Mouse (Mus musculus) layer of hippocampus, adult 2 months (tissue): ENCODE data around the gene Ky. TPM values are rescaled to one million over a fixed set of nuclear protein-coding genes. Genes with fewer than 3 reads are reported as not detected.
A peak's percentile ranks its signal among the peaks of the same experiment; 100 is the strongest.

Experiments used
- DNase-seq, 2 experiments: peaks; one replicate each; pipeline ENCODE4 v3.0.0; 2022; ENCODE audit warnings: low spot score in 2 of 2
- H3K27ac ChIP-seq: fragments of 200-600 bp; 2 replicates; pipeline ENCODE4 v1.8.1; 2022
- H3K4me3 ChIP-seq: fragments of 200-600 bp; 2 replicates; pipeline ENCODE4 v1.8.1; 2022; ENCODE audit warnings: mild to moderate bottlenecking
- CTCF ChIP-seq: fragments of 200-600 bp; conservative IDR thresholded peaks from 2 replicates; pipeline ENCODE4 v1.8.1; 2022; ENCODE audit warnings: antibody characterized with exemption, mild to moderate bottlenecking, moderate library complexity
- total RNA-seq, 2 experiments: library from RNA; stranded (reverse); gene quantifications; 2 replicates each; pipeline ENCODE4 v1.2.3; 2021

The Ky gene
- total RNA-seq, 2 experiments from 2014 or later = 3.0 to 5.2 TPM

GRCm38 (mm10) chr9:102545406-102546255 lies 40.1 kb downstream of the Ky start:
- peak; percentile 2; the same call in 1 of the 2 replicates for TF ChIP-seq CTCF
- no peak for DNase-seq
- Histone ChIP-seq H3K4me3 (peak overlapping the region; percentile 44; the same call in 1 of the 2 replicates), H3K27ac (no peak overlapping the region; the same call in 1 of the 2 replicates)

- H3K4me3 ChIP-seq = no peak overlapping the region
- no peak for DNase-seq
- no peak overlapping the region for H3K27ac ChIP-seq
- no peak for TF ChIP-seq CTCF
These were observed 40.9 kb downstream of the Ky start for GRCm38 (mm10) chr9:102546256-102547027.

- Histone ChIP-seq H3K4me3 (no peak overlapping the region), H3K27ac (no peak overlapping the region)
These were observed 41.4 kb downstream of the Ky start for GRCm38 (mm10) chr9:102547028-102547354.

GRCm38 (mm10) chr9:102549211-102549610 lies 43.7 kb downstream of the Ky start:
- Histone ChIP-seq H3K4me3 (no peak overlapping the region), H3K27ac (no peak overlapping the region)
- TF ChIP-seq CTCF = no peak
- DNase-seq = no peak

More at GRCm38 (mm10) chr9:102547028-102547354, 41.4 kb downstream of the Ky start:
- TF ChIP-seq CTCF = no peak
- no peak for DNase-seq

GRCm38 (mm10) chr9:102551771-102552170 lies 46.2 kb downstream of the Ky start:
- Histone ChIP-seq H3K4me3 (no peak overlapping the region), H3K27ac (no peak overlapping the region)
- no peak for TF ChIP-seq CTCF
- DNase-seq = no peak

GRCm38 (mm10) chr9:102553781-102554180 lies 48.2 kb downstream of the Ky start:
- H3K27ac ChIP-seq = no peak overlapping the region
- no peak overlapping the region for H3K4me3 ChIP-seq
- TF ChIP-seq CTCF = no peak
- no peak for DNase-seq

- no peak for DNase-seq
- Histone ChIP-seq H3K27ac (no peak overlapping the region), H3K4me3 (no peak overlapping the region)
- TF ChIP-seq CTCF = peak; percentile 37
These were observed 52.9 kb downstream of the Ky start for GRCm38 (mm10) chr9:102558463-102558862.

- no peak for TF ChIP-seq CTCF
- no peak for DNase-seq
These were observed 67.3 kb downstream of the Ky start for GRCm38 (mm10) chr9:102572888-102573287.

GRCm38 (mm10) chr9:102577480-102577879 lies 71.9 kb downstream of the Ky start:
- Histone ChIP-seq H3K27ac (no peak overlapping the region), H3K4me3 (no peak overlapping the region)
- no peak for DNase-seq
- no peak for TF ChIP-seq CTCF

More at GRCm38 (mm10) chr9:102572888-102573287, 67.3 kb downstream of the Ky start:
- Histone ChIP-seq H3K4me3 (no peak overlapping the region), H3K27ac (no peak overlapping the region)

- DNase-seq = no peak
- no peak for TF ChIP-seq CTCF
- no peak overlapping the region for H3K27ac ChIP-seq
- no peak overlapping the region for H3K4me3 ChIP-seq
These were observed 76.4 kb downstream of the Ky start for GRCm38 (mm10) chr9:102581921-102582469.

- Histone ChIP-seq H3K27ac (no peak overlapping the region), H3K4me3 (no peak overlapping the region)
- DNase-seq = no peak
- no peak for TF ChIP-seq CTCF
These were observed 81.8 kb downstream of the Ky start for GRCm38 (mm10) chr9:102587347-102587746.

- Histone ChIP-seq H3K4me3 (no peak overlapping the region), H3K27ac (no peak overlapping the region)
- no peak for DNase-seq
- TF ChIP-seq CTCF = no peak
These were observed 89.3 kb downstream of the Ky start for GRCm38 (mm10) chr9:102594667-102595393.

Other genes with a start within 250 kb of the Ky start
- 10 to 100 TPM; 23.5 to 26.3 TPM for gene Ephb1, start 151.1 kb upstream of the Ky start, total RNA-seq
- gene Anapc13, start 120.5 kb downstream of the Ky start, total RNA-seq = 100 to 1,000 TPM in 1 of 2 experiments, 10 to 100 TPM in 1; 99.5 to 106 TPM
- gene Cep63, start 120.8 kb downstream of the Ky start, total RNA-seq = 10 to 100 TPM; 30.9 to 32.4 TPM
- 10 to 100 TPM; 16.0 to 18.1 TPM for gene Amotl2, start 210.9 kb downstream of the Ky start, total RNA-seq